Mouse (Mus musculus) bone marrow, adult 2 months (tissue): Measurements from ENCODE around the gene Sox15.

Source experiments
- CTCF ChIP-seq: fragments of 200-500 bp; IDR thresholded peaks from 2 replicates; pipeline ENCODE4 v1.5.1; 2011; ENCODE audit warnings: low read length, control low read depth; ENCODE audit not compliant: control insufficient read depth, insufficient read depth
- POLR2A ChIP-seq: fragments of 200-500 bp; IDR thresholded peaks from 2 replicates; pipeline ENCODE4 v1.6.1; 2011; ENCODE audit warnings: low read depth, mild to moderate bottlenecking, control low read depth, low read length, borderline replicate concordance; ENCODE audit not compliant: control insufficient read depth

- TF ChIP-seq CTCF (no peak), POLR2A (no peak)
These were observed 46.6 kb upstream of the Sox15 start for GRCm38 (mm10) chr11:69608525-69608924.
